Mouse (Mus musculus): ENCODE measurements around the gene Btbd35f8. TPM values are rescaled to one million over a fixed set of nuclear protein-coding genes. Genes with fewer than 3 reads are reported as not detected.

The Btbd35f8 gene
- not detected in 2 replicates for polyA plus RNA-seq (2012; rRNA removed)

DNA sequence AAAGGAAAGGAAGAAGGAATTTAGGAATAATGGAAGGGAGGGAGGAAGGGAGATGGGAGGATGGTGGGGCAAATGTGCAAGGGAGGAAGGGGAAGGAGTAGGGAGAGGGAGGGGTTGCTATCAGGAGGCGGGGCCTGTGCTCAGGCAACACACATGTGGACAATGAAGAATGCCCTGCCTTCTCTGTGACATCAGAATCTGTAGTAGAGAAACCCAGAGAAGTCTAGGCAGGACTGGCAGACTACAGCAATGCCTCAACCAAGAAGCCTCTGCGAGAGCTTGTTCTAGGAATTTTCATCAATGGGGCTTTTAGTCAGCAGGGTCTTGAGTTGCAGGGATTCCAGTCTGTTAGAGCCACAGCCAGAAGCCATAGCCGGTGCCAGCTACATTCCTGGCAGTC, at the start of gene Btbd35f8:
TSS of gene Btbd35f8 (plus strand) at position 301 of the 400 bp plus-strand sequence.

Other genes starting within 250 kb of the Btbd35f8 start
- not detected in 2 replicates for gene Spin2g, start 211.8 kb upstream of the Btbd35f8 start, polyA plus RNA-seq (2012; rRNA removed)